Mouse (Mus musculus): ENCODE results near the gene Smyd3. TPM values are rescaled to one million over a fixed set of nuclear protein-coding genes. Genes with fewer than 3 reads are reported as not detected.

The Smyd3 gene
- polyA plus RNA-seq, 1 experiment from 2014 or later, result 12.1 TPM

DNA sequence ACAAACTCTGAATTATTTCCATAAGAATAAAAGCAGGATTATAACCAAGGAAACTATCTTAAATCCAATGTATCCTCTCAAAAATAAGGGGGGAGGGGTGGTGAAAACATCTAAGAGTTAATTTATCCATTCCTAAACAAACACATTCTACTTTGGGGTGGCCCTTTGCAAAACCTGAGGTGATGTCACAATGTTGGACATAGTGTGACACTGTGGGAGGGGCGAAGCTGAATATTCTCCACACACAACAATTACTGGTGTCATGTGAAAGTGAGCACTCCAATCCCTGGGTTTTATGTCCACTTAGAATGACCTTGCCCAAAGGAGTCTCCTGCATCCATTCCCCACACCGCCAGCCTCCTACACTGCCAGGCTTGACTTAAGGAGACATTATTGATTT is 580.9 kb downstream of the Smyd3 start:
- no peak overlapping the region for H3K27ac ChIP-seq (replicated peaks)
- no peaks in the 10 kb centered on the region for H3K4me1 ChIP-seq (replicated peaks; ENCODE audit: control insufficient read depth, insufficient read depth)
- no peaks in the 10 kb centered on the region for H3K9me3 ChIP-seq (ENCODE audit: control insufficient read depth, low read length)
- no peak overlapping the region for H3K4me2 ChIP-seq (replicated peaks; ENCODE audit: low read depth)
- 88% methylated on average over 2 of the region's 2 CpGs for WGBS
- no peak for TF ChIP-seq CTCF (IDR thresholded peaks at IDR 0.05; ENCODE audit: low read depth)
- TF ChIP-seq EP300 (optimal IDR thresholded peaks at IDR 0.05), result no peak
- H3K27me3 ChIP-seq (ENCODE audit: control insufficient read depth, insufficient read depth, low read length), result no peaks in the 10 kb centered on the region
- H3K9ac ChIP-seq (ENCODE audit: low read length), result no peak overlapping the region
- no peak overlapping the region for H3K4me3 ChIP-seq (ENCODE audit: low read depth, low read length)
- DNase-seq (ENCODE audit: low spot score) (no peak), ATAC-seq (ENCODE audit: low FRiP score, low TSS enrichment) (no peak)
- H3K36me3 ChIP-seq (ENCODE audit: control insufficient read depth, insufficient read depth, low read length), result no peaks in the 10 kb centered on the region

DNA sequence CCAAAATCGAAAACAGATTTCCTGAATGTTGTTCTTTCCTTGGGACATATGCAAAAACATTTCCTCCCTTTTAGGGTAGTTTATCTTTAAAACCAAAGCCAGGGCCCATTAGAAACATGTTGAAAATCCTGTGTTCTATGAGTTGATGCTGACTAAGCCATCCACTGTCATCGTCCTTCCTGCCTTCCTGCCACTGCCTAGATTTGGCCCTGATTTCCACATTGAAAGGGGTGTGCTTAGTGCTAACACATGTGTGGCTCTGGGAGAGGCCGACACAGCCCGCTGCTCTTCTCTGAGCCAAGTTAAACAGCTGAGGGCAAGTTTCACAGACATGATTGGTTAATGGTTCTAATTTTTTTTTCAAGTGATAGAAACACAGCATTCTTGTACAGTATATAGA is 581.4 kb downstream of the Smyd3 start:
- Histone ChIP-seq H3K4me2 (replicated peaks; ENCODE audit: low read depth) (no peak overlapping the region), H3K4me1 (replicated peaks; ENCODE audit: control insufficient read depth, insufficient read depth) (no peaks in the 10 kb centered on the region), H3K27me3 (ENCODE audit: control insufficient read depth, insufficient read depth, low read length) (no peaks in the 10 kb centered on the region), H3K9ac (ENCODE audit: low read length) (no peak overlapping the region), H3K9me3 (ENCODE audit: control insufficient read depth, low read length) (no peaks in the 10 kb centered on the region), H3K27ac (replicated peaks) (no peak overlapping the region), H3K36me3 (ENCODE audit: control insufficient read depth, insufficient read depth, low read length) (no peaks in the 10 kb centered on the region), H3K4me3 (ENCODE audit: low read depth, low read length) (no peak overlapping the region)
- no peak for DNase-seq (ENCODE audit: low spot score)
- TF ChIP-seq CTCF (IDR thresholded peaks at IDR 0.05; ENCODE audit: low read depth) (no peak), EP300 (optimal IDR thresholded peaks at IDR 0.05) (no peak)
- 32% methylated on average over 4 of the region's 4 CpGs for WGBS
- no peak for ATAC-seq (ENCODE audit: low FRiP score, low TSS enrichment)

DNA sequence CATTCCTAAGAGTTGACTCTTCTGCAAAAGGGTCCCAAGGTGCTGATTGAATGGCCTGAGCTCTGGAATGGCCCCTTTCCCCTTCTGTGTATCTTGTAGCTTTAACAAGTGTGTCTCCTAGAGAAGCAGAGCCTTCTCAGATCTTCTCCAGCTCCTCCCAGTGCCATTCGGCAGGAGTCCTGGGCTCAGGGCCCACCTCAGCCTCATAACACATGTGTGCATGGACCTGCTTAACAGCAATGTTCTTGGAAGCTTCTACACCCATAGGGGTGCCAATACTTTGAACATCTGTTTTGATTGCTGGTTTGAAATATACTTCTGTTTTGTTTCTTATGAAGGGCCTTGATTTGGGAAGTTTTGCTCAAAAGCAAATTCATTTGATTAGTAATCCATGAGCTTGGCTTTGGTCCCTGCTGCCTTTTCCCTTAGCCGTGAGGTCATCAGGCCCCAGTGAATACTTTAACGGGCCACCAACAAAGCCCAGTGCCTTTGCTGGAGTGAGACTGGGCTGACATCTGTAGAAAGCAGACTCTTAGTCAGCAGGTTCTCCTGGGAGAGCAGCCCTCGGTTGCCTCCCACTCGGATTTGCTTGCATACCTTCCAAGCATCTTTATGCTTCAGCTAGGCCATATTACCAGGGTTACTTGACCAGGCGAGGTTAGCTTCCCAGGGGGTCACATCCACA is 583.7 kb downstream of the Smyd3 start:
- Histone ChIP-seq H3K27me3 (ENCODE audit: control insufficient read depth, insufficient read depth, low read length) (no peaks in the 10 kb centered on the region), H3K36me3 (ENCODE audit: control insufficient read depth, insufficient read depth, low read length) (no peaks in the 10 kb centered on the region), H3K9ac (ENCODE audit: low read length) (no peak overlapping the region), H3K9me3 (ENCODE audit: control insufficient read depth, low read length) (no peaks in the 10 kb centered on the region), H3K4me3 (ENCODE audit: low read depth, low read length) (no peak overlapping the region), H3K27ac (replicated peaks) (no peak overlapping the region), H3K4me1 (replicated peaks; ENCODE audit: control insufficient read depth, insufficient read depth) (no peaks in the 10 kb centered on the region), H3K4me2 (replicated peaks; ENCODE audit: low read depth) (no peak overlapping the region)
- 78% methylated on average over 6 of the region's 6 CpGs for WGBS
- DNase-seq (ENCODE audit: low spot score) (no peak), ATAC-seq (ENCODE audit: low FRiP score, low TSS enrichment) (no peak)
- TF ChIP-seq EP300 (optimal IDR thresholded peaks at IDR 0.05) (no peak), CTCF (IDR thresholded peaks at IDR 0.05; ENCODE audit: low read depth) (no peak)

DNA sequence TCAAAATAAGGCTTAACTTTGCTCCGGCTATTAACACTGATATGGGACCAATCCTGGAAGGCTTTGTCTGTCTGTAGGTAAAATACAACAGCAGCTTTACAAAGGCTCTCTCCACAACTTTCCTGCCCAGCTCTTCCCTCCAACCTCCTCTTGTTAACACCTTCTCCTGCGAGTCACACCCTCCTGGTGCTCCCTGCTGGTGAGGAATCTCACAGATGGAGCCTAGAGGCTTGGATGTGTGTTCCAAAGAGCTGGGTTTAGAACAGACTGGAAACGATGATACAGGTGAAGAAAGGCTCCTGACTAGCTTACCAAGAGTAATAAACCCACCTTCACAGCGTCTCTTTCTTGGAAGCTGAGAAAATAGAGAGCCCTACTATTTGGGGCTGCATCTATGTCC is 588.3 kb downstream of the Smyd3 start:
- WGBS, result 50% methylated on average over 4 of the region's 4 CpGs
- ATAC-seq (ENCODE audit: low FRiP score, low TSS enrichment) (no peak), DNase-seq (ENCODE audit: low spot score) (no peak)
- Histone ChIP-seq H3K27ac (replicated peaks) (no peak overlapping the region), H3K9ac (ENCODE audit: low read length) (no peak overlapping the region), H3K4me3 (ENCODE audit: low read depth, low read length) (no peak overlapping the region), H3K36me3 (ENCODE audit: control insufficient read depth, insufficient read depth, low read length) (no peaks in the 10 kb centered on the region), H3K4me1 (replicated peaks; ENCODE audit: control insufficient read depth, insufficient read depth) (no peaks in the 10 kb centered on the region), H3K27me3 (ENCODE audit: control insufficient read depth, insufficient read depth, low read length) (no peaks in the 10 kb centered on the region), H3K4me2 (replicated peaks; ENCODE audit: low read depth) (no peak overlapping the region), H3K9me3 (ENCODE audit: control insufficient read depth, low read length) (no peaks in the 10 kb centered on the region)
- TF ChIP-seq EP300 (optimal IDR thresholded peaks at IDR 0.05) (no peak), CTCF (IDR thresholded peaks at IDR 0.05; ENCODE audit: low read depth) (no peak)

DNA sequence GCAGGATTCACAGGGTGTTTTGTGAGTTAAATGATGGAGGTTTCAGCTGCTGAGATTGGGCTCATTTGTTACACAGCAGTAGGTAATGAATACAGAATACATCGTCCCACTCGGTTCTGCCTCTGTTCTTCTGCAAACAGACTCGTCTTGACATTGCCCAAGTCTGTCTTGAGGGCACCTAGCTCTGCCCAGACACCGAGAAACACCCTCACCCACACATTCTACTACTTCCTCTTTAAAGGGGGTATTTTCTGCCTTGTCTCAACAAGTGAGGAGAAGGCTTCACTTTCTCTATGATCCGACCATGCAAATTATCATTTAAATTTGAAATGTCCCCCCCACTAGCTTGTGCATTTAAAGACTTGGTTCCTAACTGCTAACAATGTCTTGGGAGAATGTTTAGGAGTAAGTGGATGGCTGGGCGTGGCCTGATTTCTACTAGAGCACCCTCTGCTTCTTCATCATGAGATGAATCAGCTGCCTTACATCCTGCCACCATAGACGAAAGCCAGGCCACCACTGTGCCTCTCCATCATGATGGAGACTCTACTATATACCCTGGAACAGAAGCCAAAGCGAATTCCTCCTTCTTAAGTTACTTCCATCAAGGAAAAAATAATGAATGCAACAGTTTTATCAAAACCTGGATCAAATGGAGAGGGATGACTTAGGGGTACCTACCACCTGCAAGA is 593.2 kb downstream of the Smyd3 start:
- H3K27me3 ChIP-seq (ENCODE audit: control insufficient read depth, insufficient read depth, low read length), result no peaks in the 10 kb centered on the region
- no peak overlapping the region for H3K9ac ChIP-seq (ENCODE audit: low read length)
- no peak for ATAC-seq (ENCODE audit: low FRiP score, low TSS enrichment)
- no peak overlapping the region for H3K27ac ChIP-seq (replicated peaks)
- TF ChIP-seq EP300 (optimal IDR thresholded peaks at IDR 0.05) (no peak), CTCF (IDR thresholded peaks at IDR 0.05; ENCODE audit: low read depth) (no peak)
- DNase-seq (ENCODE audit: low spot score), result no peak
- H3K9me3 ChIP-seq (ENCODE audit: control insufficient read depth, low read length), result no peaks in the 10 kb centered on the region
- H3K4me3 ChIP-seq (ENCODE audit: low read depth, low read length), result no peak overlapping the region
- no peak overlapping the region for H3K4me2 ChIP-seq (replicated peaks; ENCODE audit: low read depth)
- 58% methylated on average over 8 of the region's 8 CpGs for WGBS
- no peaks in the 10 kb centered on the region for H3K36me3 ChIP-seq (ENCODE audit: control insufficient read depth, insufficient read depth, low read length)
- H3K4me1 ChIP-seq (replicated peaks; ENCODE audit: control insufficient read depth, insufficient read depth), result no peaks in the 10 kb centered on the region

DNA sequence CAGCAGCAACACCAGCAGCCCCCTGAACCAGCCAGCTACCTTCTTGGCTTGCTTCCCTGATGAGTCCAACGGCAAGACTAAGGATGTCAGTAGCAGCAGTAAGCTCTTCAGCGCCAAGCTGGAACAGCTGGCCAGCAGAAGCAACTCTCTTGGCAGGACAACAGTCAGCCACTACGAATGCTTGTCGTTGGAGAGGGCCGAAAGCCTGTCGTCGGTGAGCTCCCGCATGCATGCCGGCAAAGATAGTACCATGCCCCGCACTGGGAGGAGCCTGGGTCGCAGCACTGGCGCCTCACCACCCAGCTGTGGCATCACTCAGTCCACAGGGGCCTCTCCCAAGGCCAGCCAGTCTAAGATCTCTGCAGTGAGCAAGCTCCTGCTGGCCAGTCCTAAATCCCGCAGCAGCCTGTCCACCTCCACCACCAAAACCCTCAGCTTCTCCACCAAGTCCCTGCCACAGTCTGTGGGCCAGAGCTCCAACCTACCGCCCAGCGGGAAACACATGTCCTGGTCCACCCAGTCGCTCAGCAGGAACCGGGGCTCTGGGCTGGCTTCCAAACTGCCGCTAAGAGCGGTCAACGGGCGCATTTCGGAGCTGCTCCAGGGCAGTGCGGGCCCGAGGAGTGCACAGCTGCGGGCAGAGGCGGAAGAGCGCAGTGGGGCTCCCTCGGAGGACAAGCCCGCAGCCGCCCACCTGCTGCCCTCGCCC is 600.5 kb downstream of the Smyd3 start:
- no peak for TF ChIP-seq EP300 (optimal IDR thresholded peaks at IDR 0.05)
- TF ChIP-seq CTCF (IDR thresholded peaks at IDR 0.05; ENCODE audit: low read depth), result no peak
- Histone ChIP-seq H3K4me1 (replicated peaks; ENCODE audit: control insufficient read depth, insufficient read depth) (no peaks in the 10 kb centered on the region), H3K9me3 (ENCODE audit: control insufficient read depth, low read length) (no peaks in the 10 kb centered on the region), H3K9ac (ENCODE audit: low read length) (no peak overlapping the region), H3K4me2 (replicated peaks; ENCODE audit: low read depth) (no peak overlapping the region), H3K4me3 (ENCODE audit: low read depth, low read length) (no peak overlapping the region), H3K27ac (replicated peaks) (no peak overlapping the region), H3K36me3 (ENCODE audit: control insufficient read depth, insufficient read depth, low read length) (no peaks in the 10 kb centered on the region), H3K27me3 (ENCODE audit: control insufficient read depth, insufficient read depth, low read length) (no peaks in the 10 kb centered on the region)
- 67% methylated on average over 31 of the region's 31 CpGs for WGBS
- DNase-seq (ENCODE audit: low spot score), result no peak
- no peak for ATAC-seq (ENCODE audit: low FRiP score, low TSS enrichment)

Measured in stomach, postnatal 0 days (tissue).